Mouse (Mus musculus) spleen, postnatal 36 days (tissue): ENCODE measurements around the gene Lamb2.

Experiments
- DNase-seq, 2 experiments: peaks; one replicate each; pipeline ENCODE4 v3.0.0; 2022; ENCODE audit warnings: low spot score in 2 of 2, mixed read lengths in 1 of 2

Gene Lamb2

DNA sequence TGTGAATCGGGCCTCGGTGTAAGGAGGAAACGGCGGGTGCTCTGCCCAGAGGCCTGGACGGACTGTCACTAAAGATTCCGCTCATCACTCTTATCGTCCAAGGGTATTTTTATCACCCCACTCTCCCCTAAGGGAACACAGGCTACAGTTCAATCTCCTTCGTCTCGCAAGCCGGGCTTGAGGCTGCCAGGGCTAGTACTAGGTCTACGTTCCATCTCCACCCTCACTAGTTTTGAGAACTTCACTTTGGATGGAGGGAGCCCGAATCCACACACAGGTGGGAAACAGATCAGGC, 11.7 kb downstream of the Lamb2 start:
- DNase-seq, result no peak

DNA sequence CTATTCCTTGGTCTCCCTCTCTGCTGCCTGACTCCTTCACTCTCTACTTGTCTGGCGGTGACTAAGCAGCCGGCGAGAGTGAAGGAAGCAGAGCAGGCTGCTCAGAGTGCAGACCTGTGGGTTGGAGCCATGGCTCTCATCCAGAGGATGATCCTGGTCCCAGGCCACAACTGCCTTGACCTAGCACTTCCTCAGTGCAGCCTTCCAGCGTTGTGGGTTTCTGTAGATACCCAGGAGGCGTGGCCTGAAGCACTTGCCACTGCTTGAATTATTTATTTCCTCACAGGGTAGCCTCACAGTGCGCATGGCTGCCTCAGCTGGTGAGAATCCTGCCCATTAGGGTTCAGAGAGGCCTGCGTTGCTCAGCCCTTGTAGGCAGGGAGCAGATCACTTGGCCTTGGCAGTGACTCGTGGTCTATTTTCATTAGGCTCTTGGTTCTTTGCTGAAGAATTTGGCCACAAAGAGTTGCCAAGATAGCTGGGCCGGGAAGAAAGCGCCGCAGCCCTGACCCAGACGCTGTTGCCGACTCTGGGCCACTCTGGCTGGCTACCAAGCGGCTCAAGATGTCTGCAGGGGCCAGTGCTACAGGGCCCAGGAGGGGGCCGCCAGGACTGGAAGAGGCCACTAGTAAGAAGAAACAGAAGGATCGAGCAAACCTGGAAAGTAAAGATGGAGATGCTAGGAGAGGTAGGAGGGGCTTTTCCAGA, 12.7 kb downstream of the Lamb2 start:
- peak in 1 of 2 experiments; percentile 37 for DNase-seq

DNA sequence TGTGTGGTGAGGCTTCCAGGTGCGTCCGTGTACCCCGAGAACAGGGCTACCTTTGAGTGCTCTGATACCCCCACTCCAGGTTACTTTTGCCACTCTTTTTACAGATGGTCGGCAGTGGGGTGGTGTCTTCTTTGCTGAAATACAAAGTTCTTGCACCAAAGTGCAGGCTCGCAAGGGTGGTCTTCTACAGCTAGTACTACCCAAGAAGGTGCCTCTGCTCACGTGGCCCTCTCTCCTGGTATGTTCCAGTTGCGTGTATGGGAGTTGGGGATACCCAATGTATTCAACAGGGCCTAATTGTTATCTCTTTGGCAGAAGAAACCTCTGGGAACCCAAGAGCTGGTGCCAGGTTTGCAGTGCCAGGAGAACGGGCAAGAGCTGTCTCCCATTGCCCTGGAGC, 13.7 kb downstream of the Lamb2 start:
- DNase-seq, result no peak

DNA sequence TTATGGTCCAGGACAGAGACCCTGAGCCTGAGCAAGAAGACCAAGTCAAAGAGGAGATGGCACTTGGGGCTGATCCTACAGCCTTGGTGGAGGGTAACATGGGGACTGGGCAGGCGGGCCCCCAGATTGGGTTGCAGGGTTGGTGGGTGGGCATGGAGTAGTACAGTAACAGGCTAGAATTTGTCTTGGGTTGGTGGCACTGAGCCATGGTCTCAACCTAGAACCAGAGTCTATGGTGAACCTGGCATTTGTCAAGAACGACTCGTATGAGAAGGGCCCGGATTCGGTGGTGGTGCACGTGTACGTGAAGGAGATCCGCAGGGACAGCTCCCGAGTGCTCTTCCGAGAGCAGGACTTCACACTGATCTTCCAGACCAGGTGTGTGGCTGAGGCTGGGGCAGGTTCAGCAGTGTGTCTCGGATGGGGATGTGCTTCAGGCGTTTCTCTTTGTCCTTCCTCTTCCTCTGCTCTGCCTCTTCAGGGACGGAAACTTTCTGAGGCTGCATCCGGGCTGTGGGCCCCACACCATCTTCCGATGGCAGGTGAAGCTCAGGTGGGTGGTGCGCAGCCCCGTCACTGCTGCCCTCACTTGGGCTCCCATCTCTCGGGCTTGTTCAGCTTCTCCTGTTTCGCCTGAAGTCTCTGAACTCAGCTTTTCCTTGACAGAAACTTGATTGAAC, 14.8 kb downstream of the Lamb2 start:
- no peak for DNase-seq

DNA sequence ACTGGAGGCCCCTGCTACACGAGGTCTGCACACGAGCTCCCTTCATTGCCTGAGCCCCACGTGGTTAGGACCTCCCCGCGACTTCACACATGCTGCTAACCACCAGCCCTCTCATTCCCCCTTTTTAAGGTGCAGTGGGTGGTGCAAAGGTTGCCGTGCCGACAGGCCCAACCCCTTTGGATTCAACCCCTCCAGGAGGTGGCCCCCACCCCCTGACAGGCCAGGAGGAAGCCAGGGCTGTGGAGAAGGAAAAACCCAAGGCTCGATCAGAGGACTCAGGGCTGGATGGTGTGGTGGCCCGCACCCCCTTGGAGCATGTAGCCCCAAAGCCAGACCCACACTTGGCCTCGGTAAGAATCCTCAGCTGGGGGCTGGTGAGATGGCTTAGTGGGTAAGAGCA, 15.4 kb downstream of the Lamb2 start:
- no peak for DNase-seq

DNA sequence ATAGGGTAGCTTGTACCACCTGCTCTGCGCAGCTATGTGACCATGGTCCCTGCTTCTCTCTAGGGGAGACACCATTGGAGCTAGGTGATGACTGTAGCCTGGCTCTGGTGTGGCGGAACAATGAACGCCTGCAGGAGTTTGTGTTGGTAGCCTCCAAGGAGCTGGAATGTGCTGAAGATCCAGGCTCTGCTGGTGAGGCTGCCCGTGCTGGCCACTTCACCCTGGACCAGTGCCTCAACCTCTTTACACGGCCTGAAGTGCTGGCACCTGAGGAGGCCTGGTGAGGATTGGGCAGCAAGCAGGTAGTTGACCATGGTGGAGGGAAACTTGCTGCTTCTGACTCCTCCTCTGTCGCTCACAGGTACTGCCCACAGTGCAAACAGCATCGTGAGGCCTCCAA, 19.7 kb downstream of the Lamb2 start:
- no peak for DNase-seq

DNA sequence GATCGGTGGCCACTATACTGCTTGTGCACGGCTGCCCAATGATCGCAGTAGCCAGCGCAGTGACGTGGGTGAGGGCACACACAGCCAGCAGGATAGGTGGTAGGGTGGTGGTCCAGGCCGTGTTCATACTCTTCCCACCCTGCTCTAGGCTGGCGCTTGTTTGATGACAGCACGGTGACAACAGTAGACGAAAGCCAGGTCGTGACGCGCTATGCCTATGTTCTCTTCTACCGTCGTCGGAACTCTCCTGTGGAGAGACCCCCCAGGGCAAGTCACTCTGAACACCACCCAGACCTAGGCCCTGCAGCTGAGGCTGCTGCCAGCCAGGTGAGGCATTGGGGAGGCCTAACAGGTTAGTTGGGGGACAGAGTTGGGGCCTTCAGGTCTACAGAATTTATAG, 20.4 kb downstream of the Lamb2 start:
- DNase-seq, result no peak

DNA sequence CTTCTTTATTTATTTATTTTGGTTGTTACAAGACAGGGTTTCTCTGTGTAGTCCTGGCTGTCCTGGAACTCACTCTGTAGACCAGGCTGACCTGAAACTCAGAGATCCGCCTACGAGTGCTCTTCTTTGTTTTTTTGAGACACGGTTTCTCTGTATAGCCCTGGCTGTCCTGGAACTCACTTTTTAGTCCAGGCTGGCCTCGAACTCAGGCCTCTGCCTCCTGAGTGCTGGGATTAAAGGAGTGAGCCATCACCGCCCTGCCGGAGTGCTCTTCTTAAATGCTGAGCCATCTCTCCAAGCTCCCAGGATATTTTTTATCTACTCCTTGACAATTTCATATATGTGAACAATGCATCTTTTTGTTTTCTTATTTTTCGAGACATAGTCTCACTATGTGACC, 27.4 kb downstream of the Lamb2 start:
- no peak for DNase-seq

DNA sequence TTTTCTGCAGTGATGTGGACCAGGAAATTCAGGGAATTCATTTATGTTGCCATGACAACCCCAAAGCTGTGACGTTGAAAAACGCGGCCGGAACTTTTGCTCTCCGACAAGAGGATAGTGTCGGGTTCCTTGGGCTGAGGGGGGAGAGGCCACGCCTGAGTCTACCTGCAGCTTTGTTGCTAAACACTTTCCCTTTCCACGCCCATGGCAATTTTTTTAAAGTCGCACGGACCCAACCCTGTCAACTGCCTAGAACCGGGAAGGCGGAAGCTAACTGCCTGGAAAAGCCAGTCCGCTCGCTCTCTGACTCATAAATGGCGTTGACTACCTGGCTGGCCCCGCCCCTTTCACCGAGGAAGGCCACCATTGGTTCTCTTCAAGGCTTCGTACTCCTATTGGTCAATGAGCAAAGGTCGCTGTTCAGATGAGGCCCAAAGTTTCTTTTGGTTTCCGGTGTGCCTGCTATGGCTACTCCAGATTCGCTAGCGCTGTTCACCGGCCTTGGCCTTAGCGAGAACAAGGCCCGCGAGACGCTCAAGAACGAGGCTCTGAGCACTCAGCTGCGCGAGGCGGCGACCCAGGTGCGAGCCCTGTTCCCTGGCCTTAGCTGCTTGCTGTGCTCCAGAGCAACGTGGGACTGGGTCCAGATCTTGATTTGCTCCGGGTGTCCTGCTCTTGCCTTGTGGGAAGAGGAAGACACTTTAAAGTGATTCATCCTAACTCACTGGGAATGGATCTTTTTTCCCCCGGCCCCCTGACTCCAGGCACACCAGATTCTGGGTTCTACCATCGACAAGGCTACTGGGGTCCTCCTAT, 28.3 kb downstream of the Lamb2 start, which contains the start of gene Qars:
TSS of gene Qars (plus strand) at position 88 of the 816 bp plus-strand sequence.
- DNase-seq, result peak; percentile 94 to 96

DNA sequence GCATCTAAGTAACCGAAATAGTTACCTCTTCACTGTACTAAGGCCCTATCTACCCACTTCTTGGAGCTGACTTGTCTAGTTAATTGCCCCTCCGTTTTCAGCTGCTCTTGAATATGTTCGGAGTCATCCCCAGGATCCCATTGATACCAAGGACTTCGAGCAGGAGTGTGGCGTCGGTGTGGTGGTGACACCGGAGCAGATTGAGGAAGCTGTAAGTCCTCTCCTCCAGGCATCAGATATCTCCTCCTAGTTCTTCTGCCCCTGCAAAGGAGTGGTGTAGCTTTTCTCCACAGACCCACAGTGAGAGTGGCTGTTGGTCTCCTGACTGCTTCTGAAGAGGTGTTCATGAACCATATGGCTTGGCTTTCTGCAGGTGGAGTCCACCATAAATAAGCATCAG, 29.2 kb downstream of the Lamb2 start:
- peak in 1 of 2 experiments; percentile 1 for DNase-seq

DNA sequence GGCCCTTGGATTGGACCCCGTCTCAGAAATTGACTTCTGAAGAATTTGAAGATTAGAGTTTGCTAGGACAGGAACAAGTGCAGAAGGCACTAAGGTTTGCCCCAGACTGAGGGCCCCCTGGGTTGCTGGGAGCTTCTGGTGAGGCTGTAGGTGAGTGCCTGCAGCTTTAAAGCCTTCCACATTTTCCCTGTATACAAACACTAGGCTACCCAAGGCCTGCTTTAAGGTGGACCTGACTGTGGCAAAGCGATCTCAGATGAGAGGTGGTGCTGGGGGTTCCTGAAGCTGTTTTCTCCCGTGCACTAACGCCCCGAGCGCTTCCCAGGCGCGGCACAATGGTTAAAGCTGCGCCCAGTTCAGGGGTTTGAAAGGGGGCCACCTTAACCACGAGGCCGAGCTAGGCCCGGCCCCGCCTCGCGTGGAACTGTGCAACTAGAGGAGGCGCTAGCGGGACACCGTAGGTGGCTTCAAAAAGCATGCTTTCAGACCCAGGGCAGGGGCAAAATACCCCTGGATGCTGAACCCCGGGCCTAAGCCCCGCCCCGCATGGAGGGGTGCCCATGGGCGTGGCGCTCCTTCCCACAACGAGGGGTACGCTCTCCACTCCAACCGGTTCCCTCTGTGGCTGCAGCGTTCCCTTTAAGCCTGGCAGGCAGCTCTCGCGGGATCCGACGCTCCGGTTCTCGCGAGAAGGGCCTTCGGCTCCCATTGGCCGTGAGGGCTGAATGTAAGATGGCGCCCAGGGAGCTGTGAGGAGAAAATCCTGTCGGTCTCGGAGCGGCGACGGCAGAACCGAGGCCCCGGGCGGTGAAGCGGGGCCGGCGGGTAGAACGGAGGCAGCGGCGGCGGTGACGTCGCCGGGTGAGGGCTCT, 37.1 kb downstream of the Lamb2 start, which contains the start of gene Qrich1:
TSS of gene Qrich1 (plus strand) at position 427 of the 872 bp plus-strand sequence.
- peak; percentile 93 to 96 for DNase-seq

DNA sequence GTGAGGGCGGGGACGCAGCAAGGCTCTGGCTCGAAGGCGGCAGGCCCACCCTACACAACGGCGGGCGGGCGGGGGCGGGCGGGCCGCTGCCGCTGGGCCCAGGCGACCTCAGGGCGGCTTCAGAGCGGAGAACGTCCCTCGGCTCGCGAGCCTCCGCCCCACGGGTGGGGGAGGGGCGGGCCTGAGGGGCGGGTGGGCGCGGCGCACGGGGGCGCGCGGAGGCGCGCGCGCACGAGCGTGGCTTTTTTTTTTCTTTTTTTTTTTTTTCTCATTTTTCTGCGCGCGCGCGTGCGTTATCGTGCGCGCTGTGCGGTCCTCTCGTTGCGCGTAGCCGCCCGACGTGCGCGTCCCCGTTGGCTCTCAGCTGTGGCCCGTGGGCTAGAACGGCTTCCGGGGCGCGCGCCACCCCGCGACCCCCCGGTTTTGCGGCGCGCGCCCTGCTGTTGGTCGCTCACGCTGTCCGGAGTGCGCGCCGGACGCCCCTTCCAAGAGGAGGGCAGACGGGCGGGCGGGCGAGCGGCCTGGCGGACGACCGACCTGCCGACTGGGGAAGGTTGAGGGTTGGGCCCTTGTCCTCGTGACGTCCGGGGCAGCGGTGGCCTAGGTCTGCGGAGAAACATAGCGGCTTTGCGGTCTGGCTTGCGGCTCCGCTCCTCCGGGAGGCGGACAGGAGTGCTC, 37.9 kb downstream of the Lamb2 start:
- DNase-seq, result peak; percentile 83

DNA sequence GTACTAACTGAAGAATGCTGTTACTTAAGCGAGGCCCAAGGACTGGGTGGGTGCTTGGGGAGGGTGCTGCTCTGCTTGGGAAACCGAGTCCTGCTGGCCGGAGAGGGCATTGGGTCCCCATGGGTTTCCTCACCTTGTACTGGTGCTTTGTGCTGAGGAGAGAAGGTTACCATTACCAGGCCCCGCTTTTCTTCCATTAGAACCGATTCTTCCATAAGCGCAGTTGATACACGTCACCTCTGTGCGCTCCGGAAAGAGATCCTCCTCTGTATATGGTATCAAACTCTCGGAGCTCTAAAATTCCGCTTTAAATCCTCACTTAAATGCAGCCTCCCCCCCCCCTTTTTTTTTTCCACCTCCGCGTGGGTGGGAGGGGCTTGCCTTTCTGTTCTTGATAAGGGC, 38.4 kb downstream of the Lamb2 start:
- peak in 1 of 2 experiments; percentile 31 for DNase-seq

DNA sequence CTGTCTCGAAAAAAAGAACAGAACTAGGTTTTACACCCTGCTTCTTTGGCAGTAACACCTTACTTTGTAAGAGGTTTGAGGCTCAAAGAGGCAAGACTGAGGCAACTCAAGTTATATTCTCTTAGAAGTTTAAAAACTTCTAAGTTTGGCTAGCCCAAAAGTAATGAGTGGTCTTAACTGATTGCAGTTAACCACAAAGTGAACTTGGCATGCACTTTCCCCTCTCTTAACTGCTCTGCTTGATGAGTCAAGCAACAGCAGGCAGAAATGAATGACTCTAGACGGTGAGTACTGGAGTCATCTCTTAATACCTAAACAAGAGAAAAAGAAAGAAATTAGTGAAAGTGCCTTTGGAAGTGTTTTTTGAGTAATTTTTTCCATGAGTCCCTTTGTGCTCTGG, 42.1 kb downstream of the Lamb2 start:
- DNase-seq, result no peak

DNA sequence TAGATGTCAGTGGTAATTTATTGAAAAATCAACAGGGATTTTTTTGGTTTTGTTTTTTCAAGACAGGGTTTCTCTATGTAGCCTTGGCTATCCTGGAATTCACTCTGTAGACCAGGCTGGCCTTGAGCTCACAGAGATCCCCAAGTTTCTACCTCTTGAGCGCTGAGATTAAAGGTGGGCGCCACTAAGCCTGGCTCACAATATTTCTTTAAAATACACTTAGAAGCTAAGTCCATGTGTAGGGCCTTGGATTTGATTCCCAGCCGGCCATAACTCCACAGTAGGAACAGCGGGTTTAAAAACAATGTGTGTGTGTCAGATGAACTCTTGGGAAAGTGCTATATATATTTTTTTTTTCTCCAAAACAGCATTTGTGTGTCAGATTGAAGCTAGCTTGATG, 43.8 kb downstream of the Lamb2 start:
- DNase-seq, result no peak

DNA sequence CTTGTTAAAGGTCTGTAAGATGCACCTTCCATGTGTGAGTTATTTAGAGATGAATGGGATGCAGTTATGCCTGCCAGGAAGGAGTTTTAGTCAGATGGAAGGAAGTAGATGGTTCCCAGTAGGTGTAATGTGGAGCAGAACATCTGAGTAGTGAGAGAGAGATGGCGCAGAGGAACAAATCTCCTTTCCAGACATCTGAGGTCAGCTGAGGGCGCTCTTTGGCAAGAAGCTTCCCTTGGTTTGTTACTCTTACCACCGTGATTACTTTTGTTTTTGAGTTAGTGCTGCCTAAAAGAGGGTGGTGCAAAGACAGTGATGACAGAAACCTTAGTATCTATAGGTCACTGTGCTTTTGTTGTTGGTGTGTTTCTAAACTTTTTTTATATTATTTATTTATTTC, 45.9 kb downstream of the Lamb2 start:
- no peak for DNase-seq

DNA sequence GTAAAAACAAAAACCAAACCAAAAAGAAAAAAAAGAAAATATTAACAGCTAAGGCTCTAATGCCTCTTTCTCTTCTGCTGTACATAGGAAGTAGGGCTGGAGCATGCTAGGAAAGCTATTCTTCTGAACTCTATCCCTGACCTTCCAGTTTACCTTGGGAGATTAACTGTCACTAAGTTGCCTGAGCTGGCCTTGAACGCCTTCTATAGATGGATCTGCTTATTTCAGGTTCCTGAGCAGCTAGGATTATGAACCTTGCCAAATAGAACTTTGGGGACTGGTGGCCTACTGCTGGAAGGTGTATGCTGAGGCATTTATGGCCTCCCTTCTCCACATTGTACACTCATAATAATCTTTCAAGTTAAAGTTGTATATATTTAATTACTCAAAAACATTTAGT, 51.4 kb downstream of the Lamb2 start:
- DNase-seq, result no peak

DNA sequence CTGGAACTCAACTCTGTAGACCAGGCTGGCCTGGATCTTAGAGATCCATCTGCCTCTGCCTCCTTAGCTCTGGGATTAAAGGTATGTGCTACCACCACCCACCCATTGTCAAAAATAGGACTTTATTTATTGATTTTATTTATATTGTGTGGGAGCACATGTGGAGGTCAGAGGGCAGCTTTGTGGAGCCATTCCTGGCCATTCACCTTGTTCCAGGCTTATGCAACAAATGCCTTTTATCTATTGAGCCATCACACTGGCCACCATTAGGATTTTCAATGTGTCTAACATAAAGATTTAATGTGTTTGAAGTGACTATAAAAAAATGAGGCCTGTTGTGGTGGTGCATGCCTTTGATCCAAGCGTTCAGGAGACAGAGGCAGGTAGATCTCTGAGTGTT, 52.0 kb downstream of the Lamb2 start:
- DNase-seq, result no peak
